Mouse (Mus musculus): ENCODE data around the gene Prx. TPM values are rescaled to one million over a fixed set of nuclear protein-coding genes. Genes with fewer than 3 reads are reported as not detected.
A peak's percentile ranks its signal among the peaks of the same experiment; 100 is the strongest.

Prx gene
- polyA plus RNA-seq, 1 experiment: 5.6 TPM

DNA sequence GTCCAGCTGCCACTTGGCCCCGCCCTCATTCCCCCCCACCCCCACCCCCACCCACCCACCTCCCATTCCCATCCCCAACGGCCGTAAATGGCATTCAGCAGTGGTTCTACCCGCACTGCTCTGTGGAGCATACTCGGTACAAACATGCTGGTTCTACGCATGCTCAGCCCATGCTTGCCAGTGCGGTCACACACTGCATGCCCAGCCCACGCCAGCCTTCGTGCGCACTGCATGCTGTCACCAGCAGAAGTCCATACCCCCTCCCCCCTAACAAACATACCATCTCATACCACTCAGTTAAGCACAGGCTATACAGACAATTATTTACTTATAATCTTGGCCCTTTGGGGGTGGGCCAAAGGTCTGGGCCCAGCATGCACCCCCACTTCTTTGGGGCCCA, 32.6 kb downstream of the Prx start:
- Histone ChIP-seq H3K27ac (ENCODE audit: insufficient read depth, low read length) (no peak overlapping the region), H3K4me1 (ENCODE audit: control insufficient read depth, insufficient read depth, low read length) (no peaks in the 10 kb centered on the region), H3K4me3 (ENCODE audit: insufficient read depth, low read length) (no peak overlapping the region)
- TF ChIP-seq CTCF (IDR thresholded peaks at IDR 0.05; ENCODE audit: borderline replicate concordance, insufficient read depth, low read length) (no peak), POLR2A (IDR thresholded peaks at IDR 0.05; ENCODE audit: low read depth, low read length) (no peak)

DNA sequence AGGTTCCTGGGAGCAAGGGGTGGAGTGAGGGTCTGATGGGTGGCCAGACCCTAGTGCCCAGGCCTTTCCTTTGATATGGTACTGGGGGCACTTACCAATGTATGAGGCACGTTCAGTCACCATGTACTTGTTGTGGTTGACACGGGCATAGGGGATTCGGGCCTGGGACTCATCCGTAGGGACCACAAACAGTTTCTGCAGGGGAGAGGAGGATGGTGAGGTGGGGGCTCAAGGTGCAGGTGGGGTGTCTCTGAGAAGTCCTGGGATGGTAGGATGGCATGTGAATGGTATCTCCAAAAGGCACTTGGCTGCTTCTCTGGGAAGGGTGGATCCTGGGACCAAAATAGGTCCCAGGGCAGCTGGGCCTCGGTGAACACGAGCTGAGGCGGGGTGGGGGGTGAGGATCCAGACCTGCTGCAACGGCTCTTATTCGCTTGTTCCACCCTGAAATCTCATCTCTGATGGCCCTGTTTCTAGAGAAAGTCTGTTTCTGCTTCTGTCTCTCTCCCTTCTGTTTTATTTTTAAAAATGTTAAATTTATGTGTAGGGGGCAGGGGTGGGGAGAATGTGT, 33.4 kb downstream of the Prx start:
- Histone ChIP-seq H3K4me1 (ENCODE audit: control insufficient read depth, insufficient read depth, low read length) (no peaks in the 10 kb centered on the region), H3K27ac (ENCODE audit: insufficient read depth, low read length) (no peak overlapping the region), H3K4me3 (ENCODE audit: insufficient read depth, low read length) (no peak overlapping the region)
- TF ChIP-seq CTCF (IDR thresholded peaks at IDR 0.05; ENCODE audit: borderline replicate concordance, insufficient read depth, low read length): no peak
- TF ChIP-seq POLR2A (IDR thresholded peaks at IDR 0.05; ENCODE audit: low read depth, low read length): no peak

DNA sequence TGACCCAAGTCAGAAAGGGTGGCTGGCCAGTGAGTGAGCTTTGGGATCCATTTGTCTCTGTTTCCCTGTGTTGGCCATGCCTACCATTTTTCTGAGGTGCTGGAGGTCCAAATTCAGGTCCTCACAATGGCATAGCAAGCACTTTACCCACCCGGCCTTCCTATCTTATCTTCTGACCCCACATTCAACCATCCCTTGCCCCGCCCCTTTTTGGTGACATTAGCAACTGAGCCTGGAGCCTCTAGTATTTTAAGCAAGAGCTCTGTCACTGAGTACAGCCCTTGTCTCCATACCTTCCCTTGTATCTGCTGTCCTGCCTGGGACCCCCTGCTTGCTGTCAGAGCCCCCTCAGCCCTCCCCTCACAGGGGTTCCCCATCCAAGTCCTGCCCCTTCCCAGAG, 36.3 kb downstream of the Prx start:
- no peak overlapping the region for H3K4me3 ChIP-seq (ENCODE audit: insufficient read depth, low read length)
- no peak for TF ChIP-seq POLR2A (IDR thresholded peaks at IDR 0.05; ENCODE audit: low read depth, low read length)
- no peak for TF ChIP-seq CTCF (IDR thresholded peaks at IDR 0.05; ENCODE audit: borderline replicate concordance, insufficient read depth, low read length)
- H3K27ac ChIP-seq (ENCODE audit: insufficient read depth, low read length): no peak overlapping the region
- H3K4me1 ChIP-seq (ENCODE audit: control insufficient read depth, insufficient read depth, low read length): no peaks in the 10 kb centered on the region

DNA sequence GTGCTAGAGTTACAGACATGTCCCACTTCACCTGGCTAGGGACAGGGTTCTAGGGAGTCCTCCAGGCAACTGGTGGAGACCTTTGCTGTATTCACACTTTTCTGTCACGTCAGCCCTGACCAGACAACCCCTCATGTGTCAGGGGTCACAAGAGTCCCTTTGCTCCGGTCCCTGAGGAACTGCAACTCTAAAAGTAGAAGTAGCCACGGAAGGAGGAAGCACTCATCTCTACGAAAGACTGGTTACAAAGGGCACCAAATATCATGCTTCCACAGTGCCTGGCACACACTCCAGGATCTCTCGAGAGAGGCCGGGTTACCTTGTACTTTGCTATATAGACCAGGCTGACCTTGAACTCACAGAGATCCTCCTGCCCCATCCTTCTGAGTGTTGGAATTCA, 37.5 kb downstream of the Prx start:
- Histone ChIP-seq H3K4me3 (ENCODE audit: insufficient read depth, low read length) (no peak overlapping the region), H3K4me1 (ENCODE audit: control insufficient read depth, insufficient read depth, low read length) (no peaks in the 10 kb centered on the region), H3K27ac (ENCODE audit: insufficient read depth, low read length) (no peak overlapping the region)
- TF ChIP-seq POLR2A (IDR thresholded peaks at IDR 0.05; ENCODE audit: low read depth, low read length) (no peak), CTCF (IDR thresholded peaks at IDR 0.05; ENCODE audit: borderline replicate concordance, insufficient read depth, low read length) (no peak)

DNA sequence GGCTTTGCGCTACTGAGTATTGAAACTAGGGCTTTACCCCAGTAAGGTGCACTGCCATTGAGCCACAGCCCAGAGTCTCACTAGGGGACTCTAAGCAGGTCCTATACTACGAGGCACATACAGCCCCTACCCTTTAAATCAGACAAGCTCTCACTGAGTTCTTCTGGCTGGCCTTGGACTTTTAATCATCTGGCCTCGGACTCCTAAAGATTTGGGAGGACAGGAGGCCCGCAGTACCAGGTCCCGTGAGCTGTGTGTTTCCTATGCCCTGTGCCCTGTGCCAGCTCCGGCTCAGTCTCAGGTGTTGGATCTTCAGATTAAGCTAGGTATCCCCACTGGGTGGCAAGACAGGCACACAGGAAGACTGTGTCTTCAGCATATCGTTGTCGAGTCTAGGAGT, 38.9 kb downstream of the Prx start:
- no peak for TF ChIP-seq CTCF (IDR thresholded peaks at IDR 0.05; ENCODE audit: borderline replicate concordance, insufficient read depth, low read length)
- Histone ChIP-seq H3K27ac (ENCODE audit: insufficient read depth, low read length) (no peak overlapping the region), H3K4me1 (ENCODE audit: control insufficient read depth, insufficient read depth, low read length) (no peaks in the 10 kb centered on the region), H3K4me3 (ENCODE audit: insufficient read depth, low read length) (no peak overlapping the region)

DNA sequence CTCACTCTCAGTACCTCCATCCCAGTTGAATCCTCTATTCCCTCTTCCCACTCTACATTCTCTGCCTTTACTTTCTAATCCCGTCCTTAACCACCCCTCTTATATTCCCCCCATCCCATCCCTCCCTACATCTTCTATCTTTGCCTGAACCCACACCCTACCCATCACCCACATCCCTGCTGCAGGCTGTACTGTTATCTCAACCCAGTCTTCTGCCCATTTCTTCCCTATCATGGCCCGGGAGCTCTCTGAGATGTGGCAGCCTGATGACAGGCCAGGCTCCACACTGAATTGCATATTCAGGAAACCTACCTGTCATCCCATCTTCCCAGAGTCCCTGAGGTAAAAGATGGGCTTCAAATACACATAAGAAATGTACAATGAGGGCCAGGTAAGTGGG, 39.7 kb downstream of the Prx start:
- Histone ChIP-seq H3K4me3 (ENCODE audit: insufficient read depth, low read length) (no peak overlapping the region), H3K27ac (ENCODE audit: insufficient read depth, low read length) (no peak overlapping the region), H3K4me1 (ENCODE audit: control insufficient read depth, insufficient read depth, low read length) (no peaks in the 10 kb centered on the region)
- TF ChIP-seq POLR2A (IDR thresholded peaks at IDR 0.05; ENCODE audit: low read depth, low read length): no peak
- no peak for TF ChIP-seq CTCF (IDR thresholded peaks at IDR 0.05; ENCODE audit: borderline replicate concordance, insufficient read depth, low read length)

DNA sequence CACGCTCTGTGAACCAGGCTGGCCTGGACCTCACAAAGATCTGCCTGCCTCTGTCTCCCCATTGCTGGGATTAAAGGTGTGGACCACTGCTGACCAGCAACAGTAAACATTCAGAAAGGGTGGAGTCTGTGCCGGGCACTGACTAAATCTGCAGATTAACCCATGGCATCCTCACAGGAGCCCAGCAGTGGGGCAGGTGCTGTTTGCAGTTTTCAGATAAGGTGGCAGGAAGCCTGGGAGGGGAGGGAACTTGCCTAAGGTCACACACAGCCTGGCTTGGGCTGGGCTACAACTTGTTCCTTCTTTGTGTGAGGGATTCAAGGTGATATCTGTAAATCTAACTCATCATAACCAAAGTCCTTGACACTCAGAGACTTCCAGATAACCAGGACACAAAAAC, 41.4 kb downstream of the Prx start:
- Histone ChIP-seq H3K27ac (ENCODE audit: insufficient read depth, low read length) (no peak overlapping the region), H3K4me1 (ENCODE audit: control insufficient read depth, insufficient read depth, low read length) (no peaks in the 10 kb centered on the region), H3K4me3 (ENCODE audit: insufficient read depth, low read length) (no peak overlapping the region)
- TF ChIP-seq POLR2A (IDR thresholded peaks at IDR 0.05; ENCODE audit: low read depth, low read length) (no peak), CTCF (IDR thresholded peaks at IDR 0.05; ENCODE audit: borderline replicate concordance, insufficient read depth, low read length) (no peak)

DNA sequence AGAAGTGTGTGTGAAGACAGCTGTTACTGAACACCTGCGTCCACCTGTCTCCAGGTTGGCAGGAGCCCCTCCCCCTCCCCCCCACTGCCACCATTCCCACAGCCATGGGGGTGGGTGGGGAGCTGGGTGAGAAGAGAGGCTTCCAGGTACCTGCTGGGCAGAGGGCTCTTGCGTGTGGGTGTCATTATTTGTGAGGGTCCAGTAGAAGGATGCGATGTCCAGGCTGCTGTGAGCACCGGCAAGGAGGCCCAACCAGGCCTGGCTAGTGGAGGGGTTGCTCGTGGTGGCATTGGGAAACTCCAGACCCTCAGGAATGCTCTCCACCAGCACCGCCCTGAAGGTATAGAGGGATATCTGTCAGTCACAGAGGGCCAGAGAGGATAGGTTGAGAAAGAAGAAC, 41.8 kb downstream of the Prx start:
- no peak for TF ChIP-seq CTCF (IDR thresholded peaks at IDR 0.05; ENCODE audit: borderline replicate concordance, insufficient read depth, low read length)
- no peak for TF ChIP-seq POLR2A (IDR thresholded peaks at IDR 0.05; ENCODE audit: low read depth, low read length)
- no peaks in the 10 kb centered on the region for H3K4me1 ChIP-seq (ENCODE audit: control insufficient read depth, insufficient read depth, low read length)
- no peak overlapping the region for H3K27ac ChIP-seq (ENCODE audit: insufficient read depth, low read length)
- no peak overlapping the region for H3K4me3 ChIP-seq (ENCODE audit: insufficient read depth, low read length)

DNA sequence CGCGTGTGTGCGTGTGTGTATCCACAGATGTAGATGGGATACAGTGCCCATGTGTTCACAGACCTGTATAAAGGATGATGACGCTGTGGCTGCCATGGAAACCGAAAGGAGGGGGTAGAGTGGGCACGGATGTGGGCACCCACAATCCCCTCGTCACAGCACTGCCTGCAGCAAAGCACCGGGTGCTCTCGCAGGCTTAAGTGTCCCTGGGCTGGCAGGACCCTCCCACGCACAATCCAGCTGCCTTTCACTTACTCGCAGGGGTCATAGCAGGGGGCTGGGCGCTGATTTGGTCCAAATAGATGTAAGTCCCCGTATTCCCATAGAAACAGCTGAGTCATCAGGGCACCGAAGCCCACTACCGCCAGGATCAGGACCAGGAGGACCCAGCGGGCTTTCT, 42.3 kb downstream of the Prx start:
- Histone ChIP-seq H3K4me3 (ENCODE audit: insufficient read depth, low read length) (no peak overlapping the region), H3K27ac (ENCODE audit: insufficient read depth, low read length) (no peak overlapping the region), H3K4me1 (ENCODE audit: control insufficient read depth, insufficient read depth, low read length) (no peaks in the 10 kb centered on the region)
- no peak for TF ChIP-seq POLR2A (IDR thresholded peaks at IDR 0.05; ENCODE audit: low read depth, low read length)
- no peak for TF ChIP-seq CTCF (IDR thresholded peaks at IDR 0.05; ENCODE audit: borderline replicate concordance, insufficient read depth, low read length)

DNA sequence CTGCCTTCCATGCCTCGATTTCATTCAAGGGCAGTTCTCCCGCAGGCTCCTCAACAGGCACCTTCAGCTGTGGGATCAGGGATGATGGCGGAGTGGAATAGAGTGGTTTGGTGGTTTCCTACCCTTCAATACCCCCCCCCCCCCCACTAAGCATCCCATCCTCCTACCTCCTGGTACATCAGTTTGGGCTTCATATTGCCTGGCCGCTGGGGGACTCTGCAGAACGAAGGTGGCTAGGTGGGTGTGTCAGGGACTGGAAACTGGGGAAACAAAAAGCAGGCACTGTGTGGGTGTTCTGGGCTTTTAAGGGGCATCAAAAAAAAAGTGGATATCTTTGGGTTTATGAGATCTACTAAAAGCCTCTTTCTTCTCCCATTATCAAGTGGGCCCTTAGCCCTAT, 42.8 kb downstream of the Prx start:
- H3K4me1 ChIP-seq (ENCODE audit: control insufficient read depth, insufficient read depth, low read length): no peaks in the 10 kb centered on the region
- H3K4me3 ChIP-seq (ENCODE audit: insufficient read depth, low read length): peak overlapping the region; percentile 44
- TF ChIP-seq POLR2A (IDR thresholded peaks at IDR 0.05; ENCODE audit: low read depth, low read length) (no peak), CTCF (IDR thresholded peaks at IDR 0.05; ENCODE audit: borderline replicate concordance, insufficient read depth, low read length) (no peak)
- H3K27ac ChIP-seq (ENCODE audit: insufficient read depth, low read length): no peak overlapping the region
